Mouse (Mus musculus) cerebral cortex, adult 2 months (tissue): ENCODE measurements around the gene Adam19.

ENCODE experiments used
- WGBS: fragments of 180-500 bp; shearing (Covaris S2); methylation state at CpG from one replicate; pipeline ENCODE4 v1.1.7; 2018; 5-methylcytosine and 5-hydroxymethylcytosine counted together

Adam19 gene

GRCm38 (mm10) chr11:46073850-46074688 is 18.3 kb downstream of the Adam19 start:
- WGBS, result 77% methylated on average over 17 of the region's 17 CpGs

DNA sequence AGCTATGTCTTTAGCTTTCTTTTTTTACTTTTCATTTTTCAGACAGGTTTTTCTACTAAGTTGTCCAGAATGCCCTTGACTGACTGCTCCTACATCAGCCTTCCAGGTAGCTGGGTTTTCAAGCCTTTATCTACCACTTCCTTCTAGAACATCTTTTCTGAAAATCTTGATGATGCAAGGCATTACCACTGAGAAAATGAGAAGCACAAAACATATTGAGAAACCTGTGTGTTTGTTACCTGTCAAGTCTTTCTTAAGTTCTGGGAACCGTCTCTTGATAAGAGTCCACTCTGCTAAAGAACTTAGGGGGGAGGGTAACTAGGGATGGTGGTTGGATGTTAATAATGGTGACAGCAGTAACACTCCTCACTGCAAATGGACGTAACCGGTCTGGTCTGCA is 19.7 kb downstream of the Adam19 start:
- WGBS, result 98% methylated on average over 3 of the region's 3 CpGs

GRCm38 (mm10) chr11:46076442-46077158 is 20.8 kb downstream of the Adam19 start:
- 92% methylated on average over 11 of the region's 11 CpGs for WGBS

GRCm38 (mm10) chr11:46077304-46077703 is 21.5 kb downstream of the Adam19 start:
- WGBS, result 89% methylated on average over 5 of the region's 5 CpGs

DNA sequence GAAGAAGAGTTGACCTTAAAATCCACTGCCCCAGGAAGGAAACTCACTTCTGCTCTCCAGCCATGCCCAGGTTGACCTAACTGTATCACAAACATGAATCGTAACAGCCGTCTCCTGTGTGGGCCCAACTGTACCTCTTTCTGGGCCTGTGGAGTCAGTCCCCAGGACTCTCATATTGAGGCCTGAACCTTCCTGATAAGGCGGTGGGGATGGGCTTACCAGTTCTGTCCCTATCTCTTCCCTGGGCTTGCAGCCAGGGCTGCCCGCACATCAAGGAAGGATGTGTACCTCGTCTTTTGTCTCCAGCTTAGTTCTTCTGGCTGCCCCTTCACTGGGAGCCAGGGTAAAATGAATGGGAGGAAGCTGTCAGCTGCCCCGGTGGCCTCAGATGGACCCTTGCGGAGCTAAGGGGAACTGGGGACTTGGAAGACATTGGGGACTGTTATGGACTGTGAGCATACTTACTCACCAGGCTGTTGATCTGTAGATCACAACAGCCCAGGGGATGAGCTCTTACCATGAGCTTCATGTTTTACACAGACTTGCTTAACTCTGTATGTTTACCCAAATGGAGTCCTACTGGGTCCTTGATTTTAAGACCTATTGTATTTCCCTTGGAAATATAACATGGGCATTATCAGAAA is 22.1 kb downstream of the Adam19 start:
- WGBS, result 82% methylated on average over 7 of the region's 7 CpGs

- 84% methylated on average over 2 of the region's 2 CpGs for WGBS
Observed at GRCm38 (mm10) chr11:46081075-46081474, 25.3 kb downstream of the Adam19 start.

- whole genome bisulfite sequencing, result 47% methylated on average over 3 of the region's 3 CpGs
Observed at GRCm38 (mm10) chr11:46083405-46083804, 27.6 kb downstream of the Adam19 start.

- 86% methylated on average over 11 of the region's 11 CpGs for WGBS
Observed at GRCm38 (mm10) chr11:46083835-46084444, 28.1 kb downstream of the Adam19 start.

- 77% methylated on average over 3 of the region's 3 CpGs for WGBS
Observed at GRCm38 (mm10) chr11:46084568-46084967, 28.8 kb downstream of the Adam19 start.

DNA sequence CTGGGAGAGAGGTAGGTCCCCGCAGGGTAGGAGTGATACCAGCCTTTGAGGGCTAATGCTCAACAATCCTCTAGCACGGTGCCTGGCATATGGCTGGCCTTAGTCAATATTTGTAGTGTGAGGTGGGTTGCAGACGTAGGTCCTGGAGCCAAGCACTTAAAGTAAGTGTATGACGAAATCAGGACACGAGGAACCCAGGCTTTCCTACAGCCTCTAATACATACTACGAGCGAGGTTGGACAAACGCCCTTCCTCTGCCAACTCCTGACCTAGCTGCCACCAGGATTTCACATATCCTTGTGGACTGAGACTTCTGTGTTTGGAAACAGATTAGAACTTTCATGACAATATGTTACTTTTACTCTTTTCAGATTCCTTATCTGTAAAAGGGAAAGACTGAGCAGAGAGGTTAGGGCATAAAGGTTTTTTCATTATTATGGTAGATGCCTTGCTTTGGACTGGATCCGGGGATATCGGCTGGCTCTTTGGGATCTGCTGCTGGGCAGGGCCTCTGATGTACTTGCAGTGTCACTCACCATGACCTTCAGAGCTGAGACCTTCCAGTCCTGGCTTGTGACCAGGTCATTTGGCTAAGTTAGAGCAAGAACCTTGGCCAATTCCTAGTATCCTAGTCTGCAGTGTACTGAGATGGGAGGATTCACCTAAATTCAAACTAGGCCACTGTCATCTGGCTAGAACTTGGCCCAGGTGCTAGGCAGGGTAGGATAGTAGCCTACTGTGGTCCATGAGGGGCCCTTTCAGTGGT is 29.8 kb downstream of the Adam19 start:
- WGBS, result 91% methylated on average over 10 of the region's 10 CpGs

- WGBS, result 97% methylated on average over 3 of the region's 3 CpGs
Observed at GRCm38 (mm10) chr11:46086446-46086845, 30.7 kb downstream of the Adam19 start.

- WGBS, result 89% methylated on average over 4 of the region's 4 CpGs
Observed at GRCm38 (mm10) chr11:46089081-46089713, 33.4 kb downstream of the Adam19 start.

DNA sequence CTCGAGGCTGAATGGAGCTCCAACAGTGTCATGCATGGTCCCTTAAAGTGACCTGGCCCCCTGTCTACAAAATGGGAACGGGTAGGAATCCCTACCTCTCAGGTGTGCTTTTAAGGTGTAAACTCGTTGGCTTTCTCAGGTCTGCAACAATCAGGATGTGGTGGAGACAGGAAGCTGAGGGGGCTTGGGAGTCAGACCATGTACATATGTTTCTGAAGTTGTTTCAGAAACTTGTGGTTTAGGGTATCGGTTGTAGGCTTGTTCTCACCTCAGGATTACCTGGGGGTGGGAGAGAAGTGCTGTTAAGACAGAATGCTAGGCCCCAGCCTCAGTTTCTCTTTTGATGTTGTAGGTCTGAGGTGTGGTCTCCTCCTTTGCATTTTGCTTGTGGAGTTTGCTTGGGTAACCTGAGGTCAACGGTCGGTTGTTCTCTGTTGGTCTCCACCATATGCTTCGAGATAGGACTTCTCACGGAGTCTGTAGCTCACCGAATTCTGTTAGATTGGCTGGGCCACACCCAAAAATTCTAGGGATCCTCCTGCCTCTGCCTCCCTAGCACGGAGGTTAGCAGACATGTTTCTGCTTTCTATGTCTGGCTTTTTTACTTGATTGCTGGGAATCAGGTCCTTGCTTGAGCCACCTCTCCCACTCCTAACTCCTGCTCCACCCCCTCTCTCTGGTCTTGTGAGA is 34.4 kb downstream of the Adam19 start:
- 88% methylated on average over 10 of the region's 10 CpGs for WGBS

GRCm38 (mm10) chr11:46090951-46091667 is 35.3 kb downstream of the Adam19 start:
- 61% methylated on average over 10 of the region's 10 CpGs for WGBS

GRCm38 (mm10) chr11:46092121-46092520 is 36.3 kb downstream of the Adam19 start:
- 23% methylated on average over 4 of the region's 4 CpGs for WGBS

- WGBS, result 81% methylated on average over 9 of the region's 9 CpGs
Observed at GRCm38 (mm10) chr11:46095477-46096264, 39.9 kb downstream of the Adam19 start.

DNA sequence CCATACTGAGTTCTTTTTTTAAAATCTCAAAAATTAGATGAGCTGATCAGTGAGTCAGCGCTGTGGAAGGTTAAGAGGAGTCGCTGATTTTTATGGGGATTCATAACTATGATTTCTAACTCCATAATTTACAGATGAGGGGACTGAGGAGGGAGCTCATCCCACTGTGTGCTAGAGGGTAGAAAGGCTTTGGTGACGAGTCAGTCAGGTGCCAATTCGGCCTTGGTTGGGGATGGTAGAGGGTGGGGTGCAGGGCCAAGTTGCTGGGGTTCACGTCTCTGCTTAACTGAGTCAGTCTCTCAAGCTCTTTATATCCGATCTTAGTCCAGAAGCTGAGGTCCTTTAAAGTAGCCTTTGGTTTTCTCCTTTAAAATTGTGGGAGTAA is 40.5 kb downstream of the Adam19 start:
- WGBS, result 89% methylated on average over 6 of the region's 6 CpGs

DNA sequence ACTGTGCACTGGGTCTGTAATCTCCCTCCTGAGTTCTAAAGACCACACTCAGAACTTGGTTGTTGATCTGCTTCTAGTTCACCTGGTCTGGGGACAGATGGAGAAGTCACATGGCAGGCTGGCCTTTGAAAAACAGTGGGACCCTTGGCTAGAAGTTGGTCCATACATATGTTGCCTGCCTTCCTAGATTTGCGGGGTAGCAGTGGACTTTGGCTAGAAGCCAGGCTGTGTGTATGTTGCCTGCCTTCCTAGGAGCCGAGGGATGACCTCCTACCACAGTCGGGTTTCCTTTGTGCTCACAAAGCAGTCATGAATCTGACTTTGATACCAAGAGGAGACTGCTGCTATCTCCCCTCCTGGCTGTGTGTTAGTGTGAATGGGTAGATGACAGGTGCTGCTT is 41.3 kb downstream of the Adam19 start:
- WGBS, result 86% methylated on average over 3 of the region's 3 CpGs

DNA sequence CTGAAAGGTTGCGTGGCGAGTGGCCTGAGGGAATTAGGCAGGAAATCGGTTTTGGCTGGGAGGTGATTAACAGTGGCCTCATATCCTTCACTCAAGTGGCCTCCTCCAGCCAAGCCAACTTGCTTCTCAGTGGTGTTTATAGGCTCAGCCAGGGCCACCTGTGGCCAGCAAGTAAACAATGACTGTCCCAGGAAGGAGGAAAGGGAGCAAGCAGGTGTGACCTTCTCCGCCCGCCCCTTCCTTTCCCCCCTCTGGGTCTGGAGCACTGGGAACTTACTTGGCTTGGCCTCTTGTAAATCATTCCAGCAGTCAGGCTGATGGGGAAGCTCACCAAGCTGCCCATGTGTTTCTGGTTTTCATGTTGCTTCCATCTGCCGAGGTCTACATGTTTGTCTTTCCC is 46.3 kb downstream of the Adam19 start:
- WGBS, result 77% methylated on average over 6 of the region's 6 CpGs
